Mouse (Mus musculus): Measurements from ENCODE around the gene Gpr4.

- TF ChIP-seq POLR2A (IDR thresholded peaks at IDR 0.05; ENCODE audit: borderline replicate concordance, extremely low read depth, insufficient read depth, insufficient read length, poor library complexity, severe bottlenecking) (no peak), CTCF (IDR thresholded peaks at IDR 0.05; ENCODE audit: borderline replicate concordance, extremely low read depth, insufficient read depth, insufficient read length) (no peak)
Observed at GRCm38 (mm10) chr7:19256567-19256966, 44.2 kb downstream of the Gpr4 start.
